In the genomic region with DNA sequence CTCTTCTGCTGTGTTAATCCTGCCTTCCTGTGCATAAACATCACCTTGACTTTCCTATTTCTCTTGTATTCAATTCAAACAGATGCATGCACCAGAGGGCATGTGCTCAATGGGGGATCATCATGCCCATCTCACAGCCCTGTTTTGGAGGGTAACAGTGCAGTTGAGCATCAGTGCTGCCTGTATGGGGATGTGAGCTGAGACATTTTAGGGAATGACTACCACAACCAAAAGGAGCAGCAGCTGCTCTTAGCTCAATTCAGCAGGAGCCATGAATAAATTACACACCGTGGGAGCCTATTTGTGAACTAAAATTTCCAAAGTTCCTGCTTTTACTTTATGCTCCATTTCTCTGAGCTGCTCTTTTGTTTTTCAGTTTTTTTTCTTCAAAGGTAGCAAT, we compare ENCODE assay signal across 23 mouse cellular contexts.
DNase-seq lines count a peak whose midpoint lies in the region; ATAC-seq lines count a peak whose summit lies in the region.
"Had no signal": no experiment of that assay in that cellular context is flagged by ENCODE, and none has a peak within 500 bp of the region (broad histone marks: within the 10 kb centered on the region; RNA-seq: fewer than 3 reads in every experiment).

No protein-coding gene starts in this region.

- ATAC-seq in neural tube, embryonic 12.5 days (ENCODE audit: low FRiP score, low read depth), result peak; percentile 93
- ATAC-seq in neural tube, embryonic 15.5 days (ENCODE audit: low FRiP score), result no peak
- ATAC-seq: intestine, embryonic 15.5 days had no signal

- H3K4me2 ChIP-seq in neural tube, embryonic 12.5 days (replicated peaks), result no peak overlapping the region
- no peak overlapping the region for H3K4me2 ChIP-seq in neural tube, embryonic 15.5 days
- H3K4me2 ChIP-seq: embryonic facial prominence, embryonic 13.5 days; heart, embryonic 11.5 days; intestine, embryonic 15.5 days; kidney, embryonic 15.5 days; liver, embryonic 11.5 days; lung, embryonic 14.5 days had no signal

- H3K27me3 ChIP-seq in neural tube, embryonic 12.5 days (replicated peaks), result no peaks in the 10 kb centered on the region
- H3K27me3 ChIP-seq in neural tube, embryonic 15.5 days (replicated peaks), result no peaks in the 10 kb centered on the region
- H3K27me3 ChIP-seq: CH12.LX; embryonic facial prominence, embryonic 13.5 days; intestine, embryonic 15.5 days; kidney, embryonic 15.5 days had no signal

- peak; percentile 2 for DNase-seq in embryo, embryonic 11 days
- DNase-seq in embryo, embryonic 9.5 days (ENCODE audit: extremely low spot score), result no peak
- DNase-seq in layer of hippocampus, adult 18-20 months (ENCODE audit: low spot score in 2 of 2), result peak; percentile 4 to 13
- no peak for DNase-seq in layer of hippocampus, postnatal 25 days (ENCODE audit: extremely low spot score in 1 of 2, low spot score in 1 of 2)
- peak; percentile 17 for DNase-seq in telencephalon, adult 2 months (ENCODE audit: low read depth, low spot score)
- DNase-seq in adrenal gland, adult 2 months, result no peak
- DNase-seq: cerebellum, postnatal 14 days; gastrocnemius, postnatal 36 days; heart, postnatal 36 days; left cerebral cortex, postnatal 4 days; lung, embryonic 14.5 days; spleen, adult 18-20 months; thymus, postnatal 14 days had no signal

- 42% methylated on average over 1 of the region's 1 CpGs for WGBS in neural tube, embryonic 12.5 days
- 22% methylated on average over 1 of the region's 1 CpGs for WGBS in neural tube, embryonic 15.5 days

- H3K4me3 ChIP-seq in neural tube, embryonic 12.5 days, result no peak overlapping the region
- H3K4me3 ChIP-seq in neural tube, embryonic 15.5 days (replicated peaks), result no peak overlapping the region
- H3K4me3 ChIP-seq: embryonic facial prominence, embryonic 13.5 days; intestine, embryonic 15.5 days; kidney, embryonic 15.5 days; layer of hippocampus, adult 2 months had no signal

- no peak overlapping the region for H3K27ac ChIP-seq in neural tube, embryonic 12.5 days
- H3K27ac ChIP-seq in neural tube, embryonic 15.5 days (replicated peaks), result no peak overlapping the region
- H3K27ac ChIP-seq: embryonic facial prominence, embryonic 13.5 days; intestine, embryonic 15.5 days; kidney, embryonic 15.5 days; layer of hippocampus, adult 2 months; macrophage had no signal

- no peak overlapping the region for H3K9ac ChIP-seq in neural tube, embryonic 12.5 days
- H3K9ac ChIP-seq in neural tube, embryonic 15.5 days (replicated peaks), result no peak overlapping the region
- H3K9ac ChIP-seq: embryonic facial prominence, embryonic 13.5 days; intestine, embryonic 15.5 days; kidney, embryonic 15.5 days; lung, embryonic 14.5 days had no signal

- H3K9me3 ChIP-seq in neural tube, embryonic 12.5 days, result no peaks in the 10 kb centered on the region
- no peaks in the 10 kb centered on the region for H3K9me3 ChIP-seq in neural tube, embryonic 15.5 days (replicated peaks)
- H3K9me3 ChIP-seq: embryonic facial prominence, embryonic 13.5 days; intestine, embryonic 15.5 days; kidney, embryonic 15.5 days had no signal

- no peaks in the 10 kb centered on the region for H3K4me1 ChIP-seq in neural tube, embryonic 12.5 days
- H3K4me1 ChIP-seq in neural tube, embryonic 15.5 days, result no peaks in the 10 kb centered on the region
- H3K4me1 ChIP-seq: embryonic facial prominence, embryonic 13.5 days; intestine, embryonic 15.5 days; kidney, embryonic 15.5 days had no signal

- no peaks in the 10 kb centered on the region for H3K36me3 ChIP-seq in neural tube, embryonic 12.5 days
- no peaks in the 10 kb centered on the region for H3K36me3 ChIP-seq in neural tube, embryonic 15.5 days
- H3K36me3 ChIP-seq: embryonic facial prominence, embryonic 13.5 days; intestine, embryonic 15.5 days; kidney, embryonic 15.5 days had no signal

Comparison
In these comparisons a context has a peak if more than half of its experiments do, and no peak if none do; other contexts are left out.
1. DNase-seq: peak in embryo, embryonic 11 days (single experiment), layer of hippocampus, adult 18-20 months (2 of 2) and telencephalon, adult 2 months (single experiment); none in embryo, embryonic 9.5 days (single experiment), layer of hippocampus, postnatal 25 days (0 of 2) and adrenal gland, adult 2 months (single experiment).